Mouse (Mus musculus): Measurements from ENCODE around the gene Wdr83. TPM values are rescaled to one million over a fixed set of nuclear protein-coding genes. Genes with fewer than 3 reads are reported as not detected.

Gene Wdr83
- polyA plus RNA-seq, 1 experiment, result 56.3 TPM

GRCm38 (mm10) chr8:85025098-85025932 is 55.8 kb downstream of the Wdr83 start, which contains the start of gene Asna1:
TSS of gene Asna1 (minus strand) at chr8:85025281.
- Histone ChIP-seq H3K27me3 (ENCODE audit: control insufficient read depth, insufficient read depth, low read length) (no peaks in the 10 kb centered on the region), H3K27ac (ENCODE audit: control insufficient read depth, insufficient read depth, low read length) (no peak within 1 kb of the TSS; the same call in none of the 2 replicates), H3K4me1 (replicated peaks; ENCODE audit: control insufficient read depth, insufficient read depth, low read length) (peaks cover 23% of the 10 kb centered on the region), H3K4me3 (ENCODE audit: control insufficient read depth, insufficient read depth, low read length) (peak within 1 kb of the TSS; percentile 91), H3K36me3 (ENCODE audit: control insufficient read depth, insufficient read depth, low read length) (peaks cover 10% of the 10 kb centered on the region; the same call in 1 of the 2 replicates)
- WGBS, result 2% methylated on average over 30 of the region's 30 CpGs
- no peak for TF ChIP-seq CTCF (IDR thresholded peaks at IDR 0.05; ENCODE audit: borderline replicate concordance, control insufficient read depth, extremely low read depth, insufficient read depth, low read length, poor library complexity)
- 0 out of 2 replicates have a peak, but pooled peaks have one; percentile 24 for TF ChIP-seq POLR2A (IDR thresholded peaks at IDR 0.05; ENCODE audit: control insufficient read depth, extremely low read depth, insufficient read depth, low read length, poor library complexity)
- peak; percentile 77 for DNase-seq

Other genes with a start within 250 kb of the Wdr83 start
- gene Gadd45gip1, start 249.8 kb downstream of the Wdr83 start, polyA plus RNA-seq (2012; rRNA removed), result 52.9 and 60.6 TPM in 2 replicates
- 109 and 117 TPM in 2 replicates for gene Rad23a, start 240.6 kb downstream of the Wdr83 start, polyA plus RNA-seq (2012; rRNA removed)
- gene Calr, start 234.4 kb downstream of the Wdr83 start, polyA plus RNA-seq (2012; rRNA removed), result 182 and 186 TPM in 2 replicates
- 93.5 and 103 TPM in 2 replicates for gene Farsa, start 224.3 kb downstream of the Wdr83 start, polyA plus RNA-seq (2012; rRNA removed)
- 9.4 and 11.6 TPM in 2 replicates for gene Syce2, start 209.2 kb downstream of the Wdr83 start, polyA plus RNA-seq (2012; rRNA removed)
- 78.7 and 85.2 TPM in 2 replicates for gene Gcdh, start 187.4 kb downstream of the Wdr83 start, polyA plus RNA-seq (2012; rRNA removed)
- 0.13 and 0.23 TPM in 2 replicates for gene Klf1, start 179.4 kb downstream of the Wdr83 start, polyA plus RNA-seq (2012; rRNA removed)
- gene Dnase2a, start 172.7 kb downstream of the Wdr83 start, polyA plus RNA-seq (2012; rRNA removed), result 16.4 and 23.8 TPM in 2 replicates
- 0.35 and 0.36 TPM in 2 replicates for gene Mast1, start 143.9 kb downstream of the Wdr83 start, polyA plus RNA-seq (2012; rRNA removed)
- gene Rtbdn, start 134.3 kb downstream of the Wdr83 start, polyA plus RNA-seq (2012; rRNA removed), result 0.13 and 0.17 TPM in 2 replicates
- gene Gm49661, start 111.9 kb downstream of the Wdr83 start, polyA plus RNA-seq (2012; rRNA removed), result 4.3 TPM in 1 of 2 replicates, not detected in the other
- 162 and 183 TPM in 2 replicates for gene Prdx2, start 111.7 kb downstream of the Wdr83 start, polyA plus RNA-seq (2012; rRNA removed)
- gene Rnaseh2a, start 111.5 kb downstream of the Wdr83 start, polyA plus RNA-seq (2012; rRNA removed), result 69.4 and 76.1 TPM in 2 replicates
- 125 and 128 TPM in 2 replicates for gene Junb, start 102.6 kb downstream of the Wdr83 start, polyA plus RNA-seq (2012; rRNA removed)
- gene Hook2, start 90.7 kb downstream of the Wdr83 start, polyA plus RNA-seq (2012; rRNA removed), result 7.2 and 7.4 TPM in 2 replicates
- gene Best2, start 66.8 kb downstream of the Wdr83 start, polyA plus RNA-seq (2012; rRNA removed), result 0.66 and 0.67 TPM in 2 replicates
- gene Asna1, start 56.0 kb downstream of the Wdr83 start, polyA plus RNA-seq (2012; rRNA removed), result 139 and 152 TPM in 2 replicates
- gene Trir, start 54.5 kb downstream of the Wdr83 start, polyA plus RNA-seq (2012; rRNA removed), result 172 and 173 TPM in 2 replicates
- 138 and 144 TPM in 2 replicates for gene Tnpo2, start 44.4 kb downstream of the Wdr83 start, polyA plus RNA-seq (2012; rRNA removed)
- 25.0 and 29.3 TPM in 2 replicates for gene Fbxw9, start 21.3 kb downstream of the Wdr83 start, polyA plus RNA-seq (2012; rRNA removed)
- 1.4 TPM in 1 of 2 replicates, not detected in the other for gene Gm5741, start 13.3 kb downstream of the Wdr83 start, polyA plus RNA-seq (2012; rRNA removed)
- gene Dhps, start 9.5 kb downstream of the Wdr83 start, polyA plus RNA-seq (2012; rRNA removed), result 105 TPM in 2 replicates
- 123 and 141 TPM in 2 replicates for gene Wdr83os, start 566 bp downstream of the Wdr83 start, polyA plus RNA-seq (2012; rRNA removed)
- 191 and 210 TPM in 2 replicates for gene Man2b1, start 2.0 kb upstream of the Wdr83 start, polyA plus RNA-seq (2012; rRNA removed)
- gene Zfp791, start 41.8 kb upstream of the Wdr83 start, polyA plus RNA-seq (2012; rRNA removed), result 0.12 and 0.22 TPM in 2 replicates
- not detected in 2 replicates for gene Cks1brt, start 70.6 kb upstream of the Wdr83 start, polyA plus RNA-seq (2012; rRNA removed)
- not detected in 2 replicates for gene Olfr371, start 144.7 kb upstream of the Wdr83 start, polyA plus RNA-seq (2012; rRNA removed)
- gene Orc6, start 218.3 kb upstream of the Wdr83 start, polyA plus RNA-seq (2012; rRNA removed), result 29.0 and 32.1 TPM in 2 replicates
- 14.1 and 15.7 TPM in 2 replicates for gene Vps35, start 218.5 kb upstream of the Wdr83 start, polyA plus RNA-seq (2012; rRNA removed)

Measured in thymus, adult 2 months (tissue).